Mouse (Mus musculus): ENCODE measurements at regions not wholly inside any gene's neighbourhood (a gene's known extent, or its start where the extent isn't known, plus 50 kb on each side); places are given as distances from the start of the nearest gene placed in this dataset.

- Histone ChIP-seq H3K4me3 (ENCODE audit: low read depth, low read length) (no peak overlapping the region), H3K4me1 (replicated peaks; ENCODE audit: control insufficient read depth, insufficient read depth) (no peaks in the 10 kb centered on the region), H3K9ac (ENCODE audit: low read length) (no peak overlapping the region), H3K36me3 (ENCODE audit: control insufficient read depth, insufficient read depth, low read length) (no peaks in the 10 kb centered on the region), H3K27ac (replicated peaks) (no peak overlapping the region), H3K9me3 (ENCODE audit: control insufficient read depth, low read length) (no peaks in the 10 kb centered on the region), H3K27me3 (ENCODE audit: control insufficient read depth, insufficient read depth, low read length) (no peaks in the 10 kb centered on the region), H3K4me2 (replicated peaks; ENCODE audit: low read depth) (no peak overlapping the region)
- DNase-seq (ENCODE audit: low spot score) (no peak), ATAC-seq (ENCODE audit: low FRiP score, low TSS enrichment) (no peak)
- no peak for TF ChIP-seq CTCF (IDR thresholded peaks at IDR 0.05; ENCODE audit: low read depth)
- TF ChIP-seq EP300 (optimal IDR thresholded peaks at IDR 0.05) = no peak
- 88% methylated on average over 4 of the region's 4 CpGs for WGBS
Observed at GRCm38 (mm10) chr7:72906536-72906935, 468.8 kb upstream of the Rgma start.

- Histone ChIP-seq H3K9ac (ENCODE audit: low read length) (no peak overlapping the region), H3K27ac (replicated peaks) (no peak overlapping the region), H3K4me1 (replicated peaks; ENCODE audit: control insufficient read depth, insufficient read depth) (no peaks in the 10 kb centered on the region), H3K9me3 (ENCODE audit: control insufficient read depth, low read length) (no peaks in the 10 kb centered on the region), H3K27me3 (ENCODE audit: control insufficient read depth, insufficient read depth, low read length) (no peaks in the 10 kb centered on the region), H3K4me2 (replicated peaks; ENCODE audit: low read depth) (no peak overlapping the region), H3K4me3 (ENCODE audit: low read depth, low read length) (no peak overlapping the region), H3K36me3 (ENCODE audit: control insufficient read depth, insufficient read depth, low read length) (no peaks in the 10 kb centered on the region)
- WGBS = 55% methylated on average over 20 of the region's 20 CpGs
- DNase-seq (ENCODE audit: low spot score) = no peak
- no peak for ATAC-seq (ENCODE audit: low FRiP score, low TSS enrichment)
- TF ChIP-seq CTCF (IDR thresholded peaks at IDR 0.05; ENCODE audit: low read depth) (no peak), EP300 (optimal IDR thresholded peaks at IDR 0.05) (no peak)
Observed at GRCm38 (mm10) chr7:72926772-72927380, 448.4 kb upstream of the Rgma start.

- no peak overlapping the region for H3K9ac ChIP-seq (ENCODE audit: low read length)
- 16% methylated on average over 2 of the region's 2 CpGs for WGBS
- H3K9me3 ChIP-seq (ENCODE audit: control insufficient read depth, low read length) = no peaks in the 10 kb centered on the region
- DNase-seq (ENCODE audit: low spot score) (no peak), ATAC-seq (ENCODE audit: low FRiP score, low TSS enrichment) (no peak)
- H3K4me2 ChIP-seq (replicated peaks; ENCODE audit: low read depth) = no peak overlapping the region
- no peaks in the 10 kb centered on the region for H3K36me3 ChIP-seq (ENCODE audit: control insufficient read depth, insufficient read depth, low read length)
- 0 out of 2 replicates have a peak, but pooled peaks cover 3% of the 10 kb centered on the region for H3K4me1 ChIP-seq (replicated peaks; ENCODE audit: control insufficient read depth, insufficient read depth)
- no peak for TF ChIP-seq EP300 (optimal IDR thresholded peaks at IDR 0.05)
- no peak for TF ChIP-seq CTCF (IDR thresholded peaks at IDR 0.05; ENCODE audit: low read depth)
- H3K27ac ChIP-seq (replicated peaks) = no peak overlapping the region
- H3K4me3 ChIP-seq (ENCODE audit: low read depth, low read length) = no peak overlapping the region
- H3K27me3 ChIP-seq (ENCODE audit: control insufficient read depth, insufficient read depth, low read length) = no peaks in the 10 kb centered on the region
Observed at GRCm38 (mm10) chr7:72938842-72939241, 436.5 kb upstream of the Rgma start.

- TF ChIP-seq CTCF (IDR thresholded peaks at IDR 0.05; ENCODE audit: low read depth) (no peak), EP300 (optimal IDR thresholded peaks at IDR 0.05) (no peak)
- DNase-seq (ENCODE audit: low spot score) (no peak), ATAC-seq (ENCODE audit: low FRiP score, low TSS enrichment) (no peak)
- no peaks in the 10 kb centered on the region for H3K4me1 ChIP-seq (replicated peaks; ENCODE audit: control insufficient read depth, insufficient read depth)
- H3K27ac ChIP-seq (replicated peaks) = no peak overlapping the region
- H3K4me2 ChIP-seq (replicated peaks; ENCODE audit: low read depth) = no peak overlapping the region
- H3K4me3 ChIP-seq (ENCODE audit: low read depth, low read length) = no peak overlapping the region
- WGBS = 32% methylated on average over 1 of the region's 1 CpGs
- no peaks in the 10 kb centered on the region for H3K36me3 ChIP-seq (ENCODE audit: control insufficient read depth, insufficient read depth, low read length)
- no peak overlapping the region for H3K9ac ChIP-seq (ENCODE audit: low read length)
- H3K27me3 ChIP-seq (ENCODE audit: control insufficient read depth, insufficient read depth, low read length) = no peaks in the 10 kb centered on the region
- H3K9me3 ChIP-seq (ENCODE audit: control insufficient read depth, low read length) = no peaks in the 10 kb centered on the region
Observed at GRCm38 (mm10) chr7:72947531-72947930, 427.8 kb upstream of the Rgma start.

GRCm38 (mm10) chr7:72948026-72948425 is 427.3 kb upstream of the Rgma start:
- TF ChIP-seq EP300 (optimal IDR thresholded peaks at IDR 0.05) (no peak), CTCF (IDR thresholded peaks at IDR 0.05; ENCODE audit: low read depth) (no peak)
- 27% methylated on average over 5 of the region's 5 CpGs for WGBS
- no peak for DNase-seq (ENCODE audit: low spot score)

GRCm38 (mm10) chr7:72948666-72949065 is 426.6 kb upstream of the Rgma start:
- Histone ChIP-seq H3K36me3 (ENCODE audit: control insufficient read depth, insufficient read depth, low read length) (no peaks in the 10 kb centered on the region), H3K27me3 (ENCODE audit: control insufficient read depth, insufficient read depth, low read length) (no peaks in the 10 kb centered on the region), H3K4me2 (replicated peaks; ENCODE audit: low read depth) (no peak overlapping the region), H3K4me3 (ENCODE audit: low read depth, low read length) (no peak overlapping the region), H3K9me3 (ENCODE audit: control insufficient read depth, low read length) (no peaks in the 10 kb centered on the region), H3K27ac (replicated peaks) (no peak overlapping the region), H3K9ac (ENCODE audit: low read length) (no peak overlapping the region), H3K4me1 (replicated peaks; ENCODE audit: control insufficient read depth, insufficient read depth) (no peaks in the 10 kb centered on the region)
- no peak for DNase-seq (ENCODE audit: low spot score)
- TF ChIP-seq CTCF (IDR thresholded peaks at IDR 0.05; ENCODE audit: low read depth) = peak; percentile 11; the same call in 1 of the 2 replicates
- TF ChIP-seq EP300 (optimal IDR thresholded peaks at IDR 0.05) = peak; percentile 72
- no peak for ATAC-seq (ENCODE audit: low FRiP score, low TSS enrichment)
- 36% methylated on average over 3 of the region's 3 CpGs for WGBS

More at GRCm38 (mm10) chr7:72948026-72948425, 427.3 kb upstream of the Rgma start:
- Histone ChIP-seq H3K4me1 (replicated peaks; ENCODE audit: control insufficient read depth, insufficient read depth) (no peaks in the 10 kb centered on the region), H3K4me3 (ENCODE audit: low read depth, low read length) (no peak overlapping the region), H3K27ac (replicated peaks) (no peak overlapping the region), H3K27me3 (ENCODE audit: control insufficient read depth, insufficient read depth, low read length) (no peaks in the 10 kb centered on the region), H3K36me3 (ENCODE audit: control insufficient read depth, insufficient read depth, low read length) (no peaks in the 10 kb centered on the region), H3K4me2 (replicated peaks; ENCODE audit: low read depth) (no peak overlapping the region), H3K9me3 (ENCODE audit: control insufficient read depth, low read length) (no peaks in the 10 kb centered on the region), H3K9ac (ENCODE audit: low read length) (no peak overlapping the region)
- ATAC-seq (ENCODE audit: low FRiP score, low TSS enrichment) = no peak
